ENCODE assay signal across 1 mouse cellular context in the genomic region with DNA sequence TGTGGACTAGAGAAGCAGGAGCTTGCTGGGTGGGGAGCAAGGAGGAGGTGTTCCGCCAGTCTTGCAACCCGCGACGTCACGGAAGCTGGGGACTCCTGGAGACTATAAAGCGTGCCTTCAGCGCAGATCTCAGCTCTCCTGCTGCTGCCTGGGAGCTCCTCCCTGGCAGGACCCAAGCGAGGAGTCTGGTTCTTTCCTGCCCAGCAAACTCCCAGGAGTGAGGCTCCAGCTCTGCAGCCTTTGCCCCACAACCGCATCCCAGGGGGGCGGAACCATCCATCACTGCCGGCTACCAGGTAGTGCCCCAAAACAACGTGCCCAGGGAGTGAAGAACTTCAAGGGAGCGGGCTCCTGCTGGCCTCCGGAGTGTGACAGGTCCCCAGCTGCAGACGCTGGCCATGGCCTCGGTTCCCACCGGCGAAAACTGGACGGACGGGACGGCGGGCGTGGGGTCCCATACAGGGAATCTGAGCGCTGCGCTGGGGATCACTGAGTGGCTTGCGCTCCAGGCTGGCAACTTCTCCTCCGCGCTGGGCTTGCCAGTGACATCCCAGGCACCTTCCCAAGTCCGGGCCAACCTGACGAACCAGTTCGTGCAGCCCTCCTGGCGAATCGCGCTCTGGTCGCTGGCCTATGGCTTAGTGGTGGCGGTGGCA.
TF ChIP-seq lines count a peak whose summit lies in the region.

A gene (plus strand): TSS at position 133 of the 656 bp plus-strand sequence.

TF ChIP-seq in ES-E14, 5 proteins besides CTCF, POLR2A, EP300 and RAD21 (continued from another document):
- no peak for TF ChIP-seq CHD2 (IDR thresholded peaks at IDR 0.05; ENCODE audit: low read depth, low read length)
TF ChIP-seq in ES-E14: peak in this region for 0.
